Mouse (Mus musculus) small intestine, adult 2 months (tissue): Measurements from ENCODE around the gene 4921507P07Rik. TPM values are rescaled to one million over a fixed set of nuclear protein-coding genes. Genes with fewer than 3 reads are reported as not detected.

Source experiments
- H3K27ac ChIP-seq: fragments of 200-500 bp; 2 replicates; pipeline ENCODE4 v1.5.1; 2012; ENCODE audit warnings: low read depth, low read length, control low read depth, inconsistent platforms; ENCODE audit not compliant: insufficient read depth
- H3K27me3 ChIP-seq: fragments of 200-500 bp; 2 replicates; pipeline ENCODE4 v1.6.1; 2012; ENCODE audit warnings: mild to moderate bottlenecking, moderate library complexity, low read length, inconsistent platforms; ENCODE audit not compliant: control insufficient read depth, insufficient read depth
- H3K36me3 ChIP-seq: fragments of 200-500 bp; 2 replicates; pipeline ENCODE4 v1.6.1; 2012; ENCODE audit warnings: mild to moderate bottlenecking, low read length, control low read depth, inconsistent platforms; ENCODE audit not compliant: control insufficient read depth, insufficient read depth
- H3K4me1 ChIP-seq: fragments of 200-500 bp; 2 replicates; pipeline ENCODE4 v1.6.1; 2012; ENCODE audit warnings: low read length, inconsistent platforms, mixed read lengths; ENCODE audit not compliant: control insufficient read depth, insufficient read depth, insufficient read length
- H3K4me3 ChIP-seq: fragments of 200-500 bp; 2 replicates; pipeline ENCODE4 v1.5.1; 2012; ENCODE audit warnings: low read depth, mild to moderate bottlenecking, control low read depth, inconsistent platforms, low read length, moderate library complexity
- CTCF ChIP-seq: fragments of 200-500 bp; IDR thresholded peaks from 2 replicates; pipeline ENCODE4 v1.5.1; 2012; ENCODE audit warnings: low read depth, mild to moderate bottlenecking, control low read depth, inconsistent platforms, low read length, moderate library complexity, mixed read lengths; ENCODE audit not compliant: insufficient replicate concordance, insufficient read length; ENCODE audit errors: extremely low read depth
- POLR2A ChIP-seq: fragments of 200-500 bp; IDR thresholded peaks from 2 replicates; pipeline ENCODE4 v1.6.1; 2012; ENCODE audit warnings: low read depth, mild to moderate bottlenecking, control low read depth, inconsistent platforms, low read length, moderate library complexity
- WGBS: fragments of 180-500 bp; shearing (Covaris S2); methylation state at CpG from one replicate; pipeline ENCODE4 v1.1.7; 2018; 5-methylcytosine and 5-hydroxymethylcytosine counted together
- polyA plus RNA-seq: library from polyadenylated mRNA; depleted of rRNA; stranded (reverse); fragments of >200 nt; gene quantifications from 2 replicates; pipeline ENCODE4 v1.2.3, GENCODE M21; 2012; rRNA removed

4921507P07Rik gene
- polyA plus RNA-seq, 1 experiment = not detected

GRCm38 (mm10) chr6:50526597-50527024, 69.8 kb downstream of the 4921507P07Rik start:
- TF ChIP-seq POLR2A = no peak
- peak; percentile 47; the same call in 1 of the 2 replicates for TF ChIP-seq CTCF
- Histone ChIP-seq H3K4me1 (no peaks in the 10 kb centered on the region), H3K4me3 (no peak overlapping the region), H3K27me3 (no peaks in the 10 kb centered on the region), H3K27ac (no peak overlapping the region), H3K36me3 (no peaks in the 10 kb centered on the region)
- WGBS = 19% methylated on average over 7 of the region's 7 CpGs

GRCm38 (mm10) chr6:50525846-50526245, 70.6 kb downstream of the 4921507P07Rik start:
- H3K27ac ChIP-seq = no peak overlapping the region
- TF ChIP-seq CTCF = no peak
- no peak for TF ChIP-seq POLR2A
- no peaks in the 10 kb centered on the region for H3K4me1 ChIP-seq
- no peak overlapping the region for H3K4me3 ChIP-seq
- WGBS = 93% methylated on average over 8 of the region's 8 CpGs
- H3K27me3 ChIP-seq = no peaks in the 10 kb centered on the region
- no peaks in the 10 kb centered on the region for H3K36me3 ChIP-seq

DNA sequence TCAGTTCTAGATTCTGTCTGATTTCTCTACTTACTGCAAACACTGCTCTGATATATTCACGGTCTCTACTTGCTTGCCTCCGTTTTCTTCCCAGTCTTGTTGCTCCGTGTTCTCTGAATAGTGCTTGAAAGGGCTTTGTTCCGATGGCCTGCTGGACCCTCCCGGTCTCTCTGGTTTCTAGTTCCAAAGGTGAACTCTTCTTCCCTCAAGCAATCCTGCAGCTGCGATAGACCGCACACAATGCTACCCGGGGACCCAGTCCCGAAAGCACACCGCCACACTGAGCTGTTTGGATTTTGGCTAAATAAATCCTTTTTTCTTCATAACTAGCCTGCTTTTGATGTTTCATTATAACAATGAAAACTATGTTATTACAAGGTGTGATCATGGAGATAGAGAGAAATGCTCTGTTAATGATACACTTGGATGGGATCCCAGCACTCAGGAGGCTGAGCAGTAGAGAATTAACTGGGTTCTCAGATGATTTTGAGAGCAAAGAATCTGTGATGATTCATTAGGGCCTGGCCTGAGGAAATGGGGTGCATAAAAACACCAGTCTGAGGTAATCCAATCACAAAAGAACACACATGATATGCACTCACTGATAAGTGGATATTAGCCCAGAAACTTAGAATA, 72.1 kb downstream of the 4921507P07Rik start:
- peaks cover 4% of the 10 kb centered on the region; the same call in 1 of the 2 replicates for H3K4me1 ChIP-seq
- H3K27ac ChIP-seq = no peak overlapping the region
- no peaks in the 10 kb centered on the region for H3K36me3 ChIP-seq
- no peaks in the 10 kb centered on the region for H3K27me3 ChIP-seq
- no peak for TF ChIP-seq POLR2A
- 38% methylated on average over 10 of the region's 10 CpGs for WGBS
- H3K4me3 ChIP-seq = no peak overlapping the region

Other genes starting within 250 kb of the 4921507P07Rik start
- 6.8 and 13.9 TPM in 2 replicates for gene Osbpl3, start 140.4 kb downstream of the 4921507P07Rik start, polyA plus RNA-seq
- 0.42 and 1.0 TPM in 2 replicates for gene Cycs, start 30.1 kb downstream of the 4921507P07Rik start, polyA plus RNA-seq
- gene Npvf, start 57.8 kb upstream of the 4921507P07Rik start, polyA plus RNA-seq = not detected in 2 replicates